Mouse (Mus musculus) midbrain, embryonic 12.5 days (tissue): Measurements from ENCODE around the gene Pqlc3. TPM values are rescaled to one million over a fixed set of nuclear protein-coding genes. Genes with fewer than 3 reads are reported as not detected.
A peak's percentile ranks its signal among the peaks of the same experiment; 100 is the strongest.
"Not testable (repeated sequence)": the region's sequence is repeated elsewhere in the genome, so short reads cannot be mapped to it uniquely, and the experiment has no call there.

Experiments
- ATAC-seq: fragments of 200-750 bp; cut with Nextera tagmentation; 2 replicates; pipeline ENCODE4 v1.8.0; 2017; ENCODE audit warnings: low read depth, moderate TSS enrichment, moderate library complexity; ENCODE audit not compliant: low FRiP score
- H3K27ac ChIP-seq: fragments of 300-500 bp; sonication (generic); replicated peaks from 2 replicates; pipeline ENCODE4 v1.5.1; 2016; ENCODE audit warnings: mild to moderate bottlenecking
- H3K27me3 ChIP-seq: fragments of 300-500 bp; sonication (generic); 2 replicates; pipeline ENCODE4 v1.6.1; 2016; ENCODE audit warnings: mild to moderate bottlenecking
- H3K36me3 ChIP-seq: fragments of 300-500 bp; sonication (generic); 2 replicates; pipeline ENCODE4 v1.6.1; 2016
- H3K4me1 ChIP-seq: fragments of 300-500 bp; sonication (generic); 2 replicates; pipeline ENCODE4 v1.6.1; 2016
- H3K4me2 ChIP-seq: fragments of 300-500 bp; sonication (generic); replicated peaks from 2 replicates; pipeline ENCODE4 v1.6.1; 2016; ENCODE audit warnings: mild to moderate bottlenecking, moderate library complexity
- H3K4me3 ChIP-seq: fragments of 300-500 bp; sonication (generic); 2 replicates; pipeline ENCODE4 v1.5.1; 2016; ENCODE audit warnings: mild to moderate bottlenecking
- H3K9ac ChIP-seq: fragments of 300-500 bp; sonication (generic); replicated peaks from 2 replicates; pipeline ENCODE4 v1.6.1; 2016; ENCODE audit warnings: mild to moderate bottlenecking, moderate library complexity
- H3K9me3 ChIP-seq: fragments of 300-500 bp; sonication (generic); 2 replicates; pipeline ENCODE4 v1.6.1; 2016; ENCODE audit warnings: mild to moderate bottlenecking
- WGBS: fragments of 180-500 bp; shearing (Covaris S2); methylation state at CpG from one replicate; pipeline ENCODE4 v1.1.7; 2016; 5-methylcytosine and 5-hydroxymethylcytosine counted together
- polyA plus RNA-seq: library from polyadenylated mRNA; unstranded; fragments of >200 nt; fragmentation: Nextera tagmentation; extraction: Ambion mirVana; gene quantifications from 2 replicates; pipeline ENCODE4 v1.2.1, GENCODE M21; 2016

The Pqlc3 gene
- polyA plus RNA-seq, 1 experiment from 2014 or later = 3.0 TPM

GRCm38 (mm10) chr12:17032694-17033463 lies 32.7 kb upstream of the Pqlc3 start:
- Histone ChIP-seq H3K27ac (no peak overlapping the region), H3K27me3 (0 out of 2 replicates have a peak, but pooled peaks cover 4% of the 10 kb centered on the region), H3K36me3 (no peaks in the 10 kb centered on the region), H3K4me2 (no peak overlapping the region), H3K4me1 (peaks cover 6% of the 10 kb centered on the region; the same call in 1 of the 2 replicates), H3K4me3 (no peak overlapping the region), H3K9me3 (no peaks in the 10 kb centered on the region), H3K9ac (no peak overlapping the region)
- 0 out of 2 replicates have a peak, but pooled peaks have one; percentile 48 for ATAC-seq
- 36% methylated on average over 13 of the region's 13 CpGs for WGBS

- WGBS = 96% methylated on average over 6 of the region's 6 CpGs
- Histone ChIP-seq H3K27ac (no peak overlapping the region), H3K27me3 (no peaks in the 10 kb centered on the region), H3K4me3 (no peak overlapping the region), H3K9ac (no peak overlapping the region), H3K9me3 (no peaks in the 10 kb centered on the region), H3K4me1 (no peaks in the 10 kb centered on the region), H3K36me3 (no peaks in the 10 kb centered on the region), H3K4me2 (no peak overlapping the region)
- no peak for ATAC-seq
Measured at GRCm38 (mm10) chr12:17024554-17025110, 24.4 kb upstream of the Pqlc3 start.

- WGBS = 84% methylated on average over 4 of the region's 4 CpGs
- no peak overlapping the region for H3K9ac ChIP-seq
- H3K4me1 ChIP-seq = no peaks in the 10 kb centered on the region
- H3K4me2 ChIP-seq = no peak overlapping the region
- no peak overlapping the region for H3K27ac ChIP-seq
- H3K27me3 ChIP-seq = no peaks in the 10 kb centered on the region
- ATAC-seq = no peak
- H3K4me3 ChIP-seq = no peak overlapping the region
- no peaks in the 10 kb centered on the region for H3K9me3 ChIP-seq
- no peaks in the 10 kb centered on the region for H3K36me3 ChIP-seq
Measured at GRCm38 (mm10) chr12:17022145-17022544, 21.9 kb upstream of the Pqlc3 start.

GRCm38 (mm10) chr12:17021125-17021524 lies 20.9 kb upstream of the Pqlc3 start:
- H3K4me1 ChIP-seq, H3K4me3 ChIP-seq, H3K27me3 ChIP-seq, ATAC-seq, H3K4me2 ChIP-seq, H3K27ac ChIP-seq, H3K9me3 ChIP-seq, H3K36me3 ChIP-seq, H3K9ac ChIP-seq: not testable (repeated sequence)
- 93% methylated on average over 4 of the region's 4 CpGs for WGBS

GRCm38 (mm10) chr12:17018468-17018867 lies 18.3 kb upstream of the Pqlc3 start:
- H3K9ac ChIP-seq = no peak overlapping the region
- H3K4me3 ChIP-seq = no peak overlapping the region
- H3K4me1 ChIP-seq = no peaks in the 10 kb centered on the region
- no peak overlapping the region for H3K27ac ChIP-seq
- no peak overlapping the region for H3K4me2 ChIP-seq
- ATAC-seq = no peak
- no peaks in the 10 kb centered on the region for H3K36me3 ChIP-seq
- WGBS = 35% methylated on average over 4 of the region's 4 CpGs
- H3K9me3 ChIP-seq = no peaks in the 10 kb centered on the region
- no peaks in the 10 kb centered on the region for H3K27me3 ChIP-seq

- H3K36me3 ChIP-seq = no peaks in the 10 kb centered on the region
- H3K27me3 ChIP-seq = 0 out of 2 replicates have a peak, but pooled peaks cover under 1% of the 10 kb centered on the region
- no peak overlapping the region for H3K4me3 ChIP-seq
- 84% methylated on average over 2 of the region's 2 CpGs for WGBS
- no peak overlapping the region for H3K4me2 ChIP-seq
- peaks cover 7% of the 10 kb centered on the region; the same call in 1 of the 2 replicates for H3K4me1 ChIP-seq
- no peak overlapping the region for H3K27ac ChIP-seq
- H3K9me3 ChIP-seq = no peaks in the 10 kb centered on the region
- ATAC-seq = no peak
- H3K9ac ChIP-seq = no peak overlapping the region
Measured at GRCm38 (mm10) chr12:17015711-17016110, 15.5 kb upstream of the Pqlc3 start.

GRCm38 (mm10) chr12:17012067-17012899 lies 12.1 kb upstream of the Pqlc3 start:
- peak; percentile 20; the same call in 1 of the 2 replicates for ATAC-seq
- H3K4me1 ChIP-seq = peaks cover 7% of the 10 kb centered on the region; the same call in 1 of the 2 replicates
- 86% methylated on average over 2 of the region's 2 CpGs for WGBS

GRCm38 (mm10) chr12:17011100-17011870 lies 11.1 kb upstream of the Pqlc3 start, which contains the start of gene 2410004P03Rik:
Gene 2410004P03Rik, minus strand, starts transcription at chr12:17011727.
- Histone ChIP-seq H3K9me3 (no peaks in the 10 kb centered on the region), H3K4me3 (peak within 1 kb of the TSS; percentile 34), H3K9ac (peak within 1 kb of the TSS; percentile 26; the same call in 1 of the 2 replicates), H3K27me3 (0 out of 2 replicates have a peak, but pooled peaks cover 4% of the 10 kb centered on the region), H3K36me3 (no peaks in the 10 kb centered on the region), H3K4me2 (peak within 1 kb of the TSS; percentile 50), H3K4me1 (peaks cover 7% of the 10 kb centered on the region; the same call in 1 of the 2 replicates), H3K27ac (no peak within 1 kb of the TSS)
- peak; percentile 60 for ATAC-seq
- WGBS = 7% methylated on average over 29 of the region's 29 CpGs

More at GRCm38 (mm10) chr12:17012067-17012899, 12.1 kb upstream of the Pqlc3 start:
- H3K4me2 ChIP-seq = no peak overlapping the region
- H3K27me3 ChIP-seq = 0 out of 2 replicates have a peak, but pooled peaks cover 4% of the 10 kb centered on the region
- H3K9me3 ChIP-seq = no peaks in the 10 kb centered on the region
- no peak overlapping the region for H3K27ac ChIP-seq
- no peak overlapping the region for H3K9ac ChIP-seq
- H3K36me3 ChIP-seq = no peaks in the 10 kb centered on the region
- no peak overlapping the region for H3K4me3 ChIP-seq

- 96% methylated on average over 6 of the region's 6 CpGs for WGBS
- H3K9ac ChIP-seq = no peak overlapping the region
- H3K9me3 ChIP-seq = no peaks in the 10 kb centered on the region
- ATAC-seq = no peak
- H3K36me3 ChIP-seq = no peaks in the 10 kb centered on the region
- 0 out of 2 replicates have a peak, but pooled peaks cover 4% of the 10 kb centered on the region for H3K27me3 ChIP-seq
- no peak overlapping the region for H3K4me3 ChIP-seq
- no peak overlapping the region for H3K27ac ChIP-seq
- H3K4me1 ChIP-seq = peaks cover 7% of the 10 kb centered on the region; the same call in 1 of the 2 replicates
- H3K4me2 ChIP-seq = no peak overlapping the region
Measured at GRCm38 (mm10) chr12:17009466-17009865, 9.3 kb upstream of the Pqlc3 start.

- H3K27me3 ChIP-seq = peaks cover 52% of the 10 kb centered on the region
- WGBS = 42% methylated on average over 4 of the region's 4 CpGs
- ATAC-seq = no peak
- no peak overlapping the region for H3K4me3 ChIP-seq
- no peak overlapping the region for H3K9ac ChIP-seq
- no peaks in the 10 kb centered on the region for H3K9me3 ChIP-seq
- H3K4me2 ChIP-seq = no peak overlapping the region
- H3K36me3 ChIP-seq = no peaks in the 10 kb centered on the region
- peaks cover 13% of the 10 kb centered on the region for H3K4me1 ChIP-seq
- no peak overlapping the region for H3K27ac ChIP-seq
Measured at GRCm38 (mm10) chr12:17001211-17001610, 1.0 kb upstream of the Pqlc3 start.

- no peak for ATAC-seq
- Histone ChIP-seq H3K36me3 (no peaks in the 10 kb centered on the region), H3K27ac (no peak overlapping the region), H3K27me3 (peaks cover 52% of the 10 kb centered on the region), H3K4me3 (no peak overlapping the region), H3K4me1 (peaks cover 13% of the 10 kb centered on the region), H3K9ac (no peak overlapping the region), H3K9me3 (no peaks in the 10 kb centered on the region), H3K4me2 (peak overlapping the region; percentile 84; the same call in 1 of the 2 replicates)
- WGBS = 50% methylated on average over 6 of the region's 6 CpGs
Measured at GRCm38 (mm10) chr12:17000628-17001027, 420 bp upstream of the Pqlc3 start.
